Mouse (Mus musculus): ENCODE measurements at regions not wholly inside any gene's neighbourhood (a gene's known extent, or its start where the extent isn't known, plus 50 kb on each side); places are given as distances from the start of the nearest gene placed in this dataset.
A peak's percentile ranks its signal among the peaks of the same experiment; 100 is the strongest.

GRCm38 (mm10) chr6:44341486-44341996, 675.5 kb upstream of the Tpk1 start:
- DNase-seq: peak; percentile 50

- peak; percentile 93 for DNase-seq
Observed at GRCm38 (mm10) chr6:44297413-44297812, 631.3 kb upstream of the Tpk1 start.
